Mouse (Mus musculus): ENCODE measurements around the gene Rgs14. TPM values are rescaled to one million over a fixed set of nuclear protein-coding genes. Genes with fewer than 3 reads are reported as not detected.

Rgs14 gene
- 1.2 and 1.9 TPM in 2 replicates for polyA plus RNA-seq (2014; fragmentation: Nextera tagmentation; extraction: Ambion mirVana)

GRCm38 (mm10) chr13:55369531-55370114 is at the start of gene Rgs14:
Gene Rgs14 (plus strand): TSS chr13:55369732.
- DNase-seq (ENCODE audit: low spot score): peak; percentile 48
- 27% methylated on average over 13 of the region's 13 CpGs for WGBS
- H3K4me2 ChIP-seq: peak within 1 kb of the TSS; percentile 61
- ATAC-seq (replicated peaks; ENCODE audit: low FRiP score): peak; percentile 82
- peak within 1 kb of the TSS; percentile 58; the same call in 1 of the 2 replicates for H3K9ac ChIP-seq (ENCODE audit: low read depth, low read length)
- H3K27me3 ChIP-seq (replicated peaks; ENCODE audit: control insufficient read depth, insufficient read depth, low read length): no peaks in the 10 kb centered on the region; the same call in 1 of the 2 replicates
- H3K9me3 ChIP-seq (ENCODE audit: control insufficient read depth, low read length): no peaks in the 10 kb centered on the region
- peak within 1 kb of the TSS; percentile 5; the same call in 1 of the 2 replicates for H3K27ac ChIP-seq (ENCODE audit: low read depth, low read length)
- H3K4me3 ChIP-seq (ENCODE audit: low read depth, low read length): peak within 1 kb of the TSS; percentile 32
- H3K4me1 ChIP-seq (replicated peaks; ENCODE audit: control insufficient read depth, insufficient read depth, low read length): peaks cover 12% of the 10 kb centered on the region
- no peaks in the 10 kb centered on the region for H3K36me3 ChIP-seq (ENCODE audit: control insufficient read depth, insufficient read depth, low read length)

- ATAC-seq (replicated peaks; ENCODE audit: low FRiP score) (no peak), DNase-seq (ENCODE audit: low spot score) (no peak)
- Histone ChIP-seq H3K4me3 (ENCODE audit: low read depth, low read length) (peak within 1 kb of the TSS; percentile 94), H3K4me1 (replicated peaks; ENCODE audit: control insufficient read depth, insufficient read depth, low read length) (peaks cover 18% of the 10 kb centered on the region), H3K36me3 (ENCODE audit: control insufficient read depth, insufficient read depth, low read length) (peaks cover 31% of the 10 kb centered on the region), H3K27ac (ENCODE audit: low read depth, low read length) (peak within 1 kb of the TSS; percentile 72), H3K9ac (ENCODE audit: low read depth, low read length) (peak within 1 kb of the TSS; percentile 97), H3K27me3 (replicated peaks; ENCODE audit: control insufficient read depth, insufficient read depth, low read length) (no peaks in the 10 kb centered on the region), H3K9me3 (ENCODE audit: control insufficient read depth, low read length) (no peaks in the 10 kb centered on the region), H3K4me2 (peak within 1 kb of the TSS; percentile 99)
- WGBS: 79% methylated on average over 4 of the region's 4 CpGs
These were observed 49.5 kb upstream of the Rgs14 start, which contains the start of gene Prelid1 for GRCm38 (mm10) chr13:55319931-55320533. Gene Prelid1 (plus strand): TSS chr13:55320500.

- DNase-seq (ENCODE audit: low spot score) (peak; percentile 86), ATAC-seq (replicated peaks; ENCODE audit: low FRiP score) (peak; percentile 93)
- Histone ChIP-seq H3K36me3 (ENCODE audit: control insufficient read depth, insufficient read depth, low read length) (peaks cover 40% of the 10 kb centered on the region), H3K27me3 (replicated peaks; ENCODE audit: control insufficient read depth, insufficient read depth, low read length) (no peaks in the 10 kb centered on the region), H3K9ac (ENCODE audit: low read depth, low read length) (peak within 1 kb of the TSS; percentile 97), H3K4me1 (replicated peaks; ENCODE audit: control insufficient read depth, insufficient read depth, low read length) (peaks cover 18% of the 10 kb centered on the region), H3K4me2 (peak within 1 kb of the TSS; percentile 99), H3K9me3 (ENCODE audit: control insufficient read depth, low read length) (no peaks in the 10 kb centered on the region), H3K27ac (ENCODE audit: low read depth, low read length) (peak within 1 kb of the TSS; percentile 72), H3K4me3 (ENCODE audit: low read depth, low read length) (peak within 1 kb of the TSS; percentile 94)
- WGBS: under 1% methylated on average over 72 of the region's 73 CpGs
These were observed 48.0 kb upstream of the Rgs14 start, which contains the start of gene Rab24 for GRCm38 (mm10) chr13:55321434-55322129. Gene Rab24 (minus strand): TSS chr13:55321946.

- no peaks in the 10 kb centered on the region for H3K27me3 ChIP-seq (replicated peaks; ENCODE audit: control insufficient read depth, insufficient read depth, low read length)
- peak overlapping the region; percentile 99 for H3K4me2 ChIP-seq
- peaks cover 40% of the 10 kb centered on the region for H3K36me3 ChIP-seq (ENCODE audit: control insufficient read depth, insufficient read depth, low read length)
- H3K27ac ChIP-seq (ENCODE audit: low read depth, low read length): peak overlapping the region; percentile 72
- ATAC-seq (replicated peaks; ENCODE audit: low FRiP score) (peak; percentile 19; the same call in 1 of the 2 replicates), DNase-seq (ENCODE audit: low spot score) (no peak)
- H3K4me3 ChIP-seq (ENCODE audit: low read depth, low read length): peak overlapping the region; percentile 94
- H3K9ac ChIP-seq (ENCODE audit: low read depth, low read length): peak overlapping the region; percentile 97
- 1% methylated on average over 31 of the region's 31 CpGs for WGBS
- no peaks in the 10 kb centered on the region for H3K9me3 ChIP-seq (ENCODE audit: control insufficient read depth, low read length)
- H3K4me1 ChIP-seq (replicated peaks; ENCODE audit: control insufficient read depth, insufficient read depth, low read length): peaks cover 18% of the 10 kb centered on the region
These were observed 47.3 kb upstream of the Rgs14 start for GRCm38 (mm10) chr13:55322130-55322825.

GRCm38 (mm10) chr13:55325596-55325995 is 43.9 kb upstream of the Rgs14 start:
- WGBS: 82% methylated on average over 11 of the region's 11 CpGs
- H3K4me1 ChIP-seq (replicated peaks; ENCODE audit: control insufficient read depth, insufficient read depth, low read length): peaks cover 29% of the 10 kb centered on the region
- DNase-seq (ENCODE audit: low spot score) (no peak), ATAC-seq (replicated peaks; ENCODE audit: low FRiP score) (no peak)
- H3K36me3 ChIP-seq (ENCODE audit: control insufficient read depth, insufficient read depth, low read length): peaks cover 29% of the 10 kb centered on the region
- H3K4me3 ChIP-seq (ENCODE audit: low read depth, low read length): no peak overlapping the region
- no peak overlapping the region for H3K9ac ChIP-seq (ENCODE audit: low read depth, low read length)
- H3K9me3 ChIP-seq (ENCODE audit: control insufficient read depth, low read length): no peaks in the 10 kb centered on the region
- H3K27me3 ChIP-seq (replicated peaks; ENCODE audit: control insufficient read depth, insufficient read depth, low read length): no peaks in the 10 kb centered on the region
- no peak overlapping the region for H3K27ac ChIP-seq (ENCODE audit: low read depth, low read length)
- H3K4me2 ChIP-seq: no peak overlapping the region

DNA sequence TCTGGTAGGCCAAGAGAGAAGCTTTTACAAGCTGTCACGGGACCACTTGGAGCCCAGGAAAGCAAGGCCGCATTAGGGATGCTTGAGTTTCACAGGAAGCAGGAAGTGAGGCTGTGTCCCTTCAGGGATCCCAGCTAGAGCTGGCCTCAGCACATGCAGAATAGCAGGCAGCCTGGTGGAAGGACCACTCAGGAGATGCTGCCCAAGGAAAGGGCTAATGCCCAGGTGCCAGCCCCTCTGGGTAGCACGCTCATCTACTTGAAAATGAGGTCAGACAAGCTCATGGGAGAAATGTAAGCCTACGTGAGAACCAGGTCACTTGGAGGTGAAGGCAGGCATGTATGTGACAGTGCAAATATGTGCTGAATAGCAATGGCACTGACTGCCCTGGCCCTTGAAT is 42.4 kb upstream of the Rgs14 start:
- no peak for DNase-seq (ENCODE audit: low spot score)
- peak overlapping the region; percentile 7; the same call in 1 of the 2 replicates for H3K4me2 ChIP-seq
- H3K9ac ChIP-seq (ENCODE audit: low read depth, low read length): no peak overlapping the region
- ATAC-seq (replicated peaks; ENCODE audit: low FRiP score): no peak
- peaks cover 29% of the 10 kb centered on the region for H3K36me3 ChIP-seq (ENCODE audit: control insufficient read depth, insufficient read depth, low read length)
- H3K4me1 ChIP-seq (replicated peaks; ENCODE audit: control insufficient read depth, insufficient read depth, low read length): peaks cover 28% of the 10 kb centered on the region
- WGBS: 59% methylated on average over 4 of the region's 4 CpGs
- no peaks in the 10 kb centered on the region for H3K27me3 ChIP-seq (replicated peaks; ENCODE audit: control insufficient read depth, insufficient read depth, low read length)
- no peaks in the 10 kb centered on the region for H3K9me3 ChIP-seq (ENCODE audit: control insufficient read depth, low read length)
- no peak overlapping the region for H3K4me3 ChIP-seq (ENCODE audit: low read depth, low read length)
- H3K27ac ChIP-seq (ENCODE audit: low read depth, low read length): no peak overlapping the region

DNA sequence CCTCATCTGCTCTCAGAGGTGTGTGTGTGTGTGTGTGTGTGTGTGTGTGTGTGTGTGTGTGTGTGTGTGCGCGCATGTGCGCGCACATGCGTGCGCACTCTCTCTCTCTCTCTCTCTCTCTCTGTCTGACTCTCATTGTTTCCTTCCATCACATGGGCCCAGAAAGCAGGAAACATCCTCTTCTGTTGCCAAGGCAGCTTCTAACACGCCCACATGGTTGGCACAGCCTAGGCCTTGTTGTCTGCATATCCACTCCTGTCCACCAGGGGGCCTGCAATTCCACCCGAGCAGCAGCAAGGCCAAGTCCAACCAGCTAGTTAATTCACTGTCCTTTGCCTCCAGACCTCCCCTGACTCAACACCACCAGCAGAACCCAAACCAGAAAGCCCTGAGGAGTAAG is 41.9 kb upstream of the Rgs14 start:
- WGBS: 49% methylated on average over 8 of the region's 8 CpGs
- no peak for ATAC-seq (replicated peaks; ENCODE audit: low FRiP score)
- peaks cover 28% of the 10 kb centered on the region for H3K4me1 ChIP-seq (replicated peaks; ENCODE audit: control insufficient read depth, insufficient read depth, low read length)
- H3K4me2 ChIP-seq: peak overlapping the region; percentile 89
- H3K27ac ChIP-seq (ENCODE audit: low read depth, low read length): no peak overlapping the region
- H3K27me3 ChIP-seq (replicated peaks; ENCODE audit: control insufficient read depth, insufficient read depth, low read length): no peaks in the 10 kb centered on the region
- H3K9me3 ChIP-seq (ENCODE audit: control insufficient read depth, low read length): no peaks in the 10 kb centered on the region
- peak; percentile 78 for DNase-seq (ENCODE audit: low spot score)
- H3K36me3 ChIP-seq (ENCODE audit: control insufficient read depth, insufficient read depth, low read length): peaks cover 29% of the 10 kb centered on the region
- peak overlapping the region; percentile 77; the same call in 1 of the 2 replicates for H3K9ac ChIP-seq (ENCODE audit: low read depth, low read length)
- H3K4me3 ChIP-seq (ENCODE audit: low read depth, low read length): peak overlapping the region; percentile 71; the same call in 1 of the 2 replicates

- no peak overlapping the region for H3K27ac ChIP-seq (ENCODE audit: low read depth, low read length)
- H3K9ac ChIP-seq (ENCODE audit: low read depth, low read length): peak overlapping the region; percentile 77
- ATAC-seq (replicated peaks; ENCODE audit: low FRiP score) (no peak), DNase-seq (ENCODE audit: low spot score) (no peak)
- H3K4me1 ChIP-seq (replicated peaks; ENCODE audit: control insufficient read depth, insufficient read depth, low read length): peaks cover 23% of the 10 kb centered on the region
- H3K4me2 ChIP-seq: peak overlapping the region; percentile 89
- no peaks in the 10 kb centered on the region for H3K27me3 ChIP-seq (replicated peaks; ENCODE audit: control insufficient read depth, insufficient read depth, low read length)
- H3K9me3 ChIP-seq (ENCODE audit: control insufficient read depth, low read length): no peaks in the 10 kb centered on the region
- peak overlapping the region; percentile 71 for H3K4me3 ChIP-seq (ENCODE audit: low read depth, low read length)
- peaks cover 26% of the 10 kb centered on the region for H3K36me3 ChIP-seq (ENCODE audit: control insufficient read depth, insufficient read depth, low read length)
- WGBS: 82% methylated on average over 6 of the region's 6 CpGs
These were observed 41.4 kb upstream of the Rgs14 start for GRCm38 (mm10) chr13:55328171-55328570.

Data from liver, embryonic 11.5 days (tissue).